Mouse (Mus musculus): ENCODE data around the gene Mgl2. TPM values are rescaled to one million over a fixed set of nuclear protein-coding genes. Genes with fewer than 3 reads are reported as not detected.
A peak's percentile ranks its signal among the peaks of the same experiment; 100 is the strongest.

Mgl2 gene
- 2.6 and 2.9 TPM in 2 replicates for polyA plus RNA-seq (2015; fragmentation: Nextera tagmentation; extraction: Ambion mirVana)

- no peaks in the 10 kb centered on the region for H3K27me3 ChIP-seq
- 17% methylated on average over 9 of the region's 9 CpGs for WGBS (ENCODE audit: insufficient replicate concordance)
- H3K36me3 ChIP-seq (replicated peaks), result no peaks in the 10 kb centered on the region
- no peak for ATAC-seq (ENCODE audit: insufficient read depth)
- H3K27ac ChIP-seq (replicated peaks), result no peak within 1 kb of the TSS
- no peak within 1 kb of the TSS for H3K4me2 ChIP-seq
- no peak within 1 kb of the TSS for H3K9ac ChIP-seq
- 0 out of 2 replicates have a peak, but pooled peaks cover 3% of the 10 kb centered on the region for H3K4me1 ChIP-seq (replicated peaks)
- H3K4me3 ChIP-seq (replicated peaks), result no peak within 1 kb of the TSS
- H3K9me3 ChIP-seq (replicated peaks), result no peaks in the 10 kb centered on the region
Measured at GRCm38 (mm10) chr11:70129926-70130379, at the start of gene Mgl2. Gene Mgl2 (plus strand): TSS chr11:70130329.

- WGBS (ENCODE audit: insufficient replicate concordance), result 36% methylated on average over 15 of the region's 15 CpGs
- no peak for ATAC-seq (ENCODE audit: insufficient read depth)
- Histone ChIP-seq H3K27ac (replicated peaks) (no peak overlapping the region), H3K9me3 (replicated peaks) (no peaks in the 10 kb centered on the region), H3K4me3 (replicated peaks) (no peak overlapping the region), H3K9ac (no peak overlapping the region), H3K4me2 (no peak overlapping the region), H3K4me1 (replicated peaks) (peaks cover 31% of the 10 kb centered on the region), H3K27me3 (peaks cover 9% of the 10 kb centered on the region; the same call in 1 of the 2 replicates), H3K36me3 (replicated peaks) (no peaks in the 10 kb centered on the region)
Measured at GRCm38 (mm10) chr11:70080803-70081590, 49.1 kb upstream of the Mgl2 start.

GRCm38 (mm10) chr11:70084563-70084962 lies 45.6 kb upstream of the Mgl2 start:
- H3K4me1 ChIP-seq (replicated peaks), result peaks cover 6% of the 10 kb centered on the region; the same call in 1 of the 2 replicates
- no peak overlapping the region for H3K4me3 ChIP-seq (replicated peaks)
- WGBS (ENCODE audit: insufficient replicate concordance), result 39% methylated on average over 8 of the region's 8 CpGs
- no peak overlapping the region for H3K4me2 ChIP-seq
- H3K9ac ChIP-seq, result no peak overlapping the region
- H3K9me3 ChIP-seq (replicated peaks), result no peaks in the 10 kb centered on the region
- H3K27ac ChIP-seq (replicated peaks), result no peak overlapping the region
- peaks cover 9% of the 10 kb centered on the region; the same call in 1 of the 2 replicates for H3K27me3 ChIP-seq
- no peak for ATAC-seq (ENCODE audit: insufficient read depth)
- H3K36me3 ChIP-seq (replicated peaks), result no peaks in the 10 kb centered on the region

GRCm38 (mm10) chr11:70091986-70092783 lies 37.9 kb upstream of the Mgl2 start, which contains the start of gene Asgr2:
Gene Asgr2 (plus strand): TSS chr11:70092644.
- Histone ChIP-seq H3K4me1 (replicated peaks) (0 out of 2 replicates have a peak, but pooled peaks cover 3% of the 10 kb centered on the region), H3K9ac (no peak within 1 kb of the TSS)

GRCm38 (mm10) chr11:70097396-70097795 lies 32.7 kb upstream of the Mgl2 start:
- Histone ChIP-seq H3K27me3 (no peaks in the 10 kb centered on the region), H3K9ac (no peak overlapping the region), H3K4me1 (replicated peaks) (0 out of 2 replicates have a peak, but pooled peaks cover 3% of the 10 kb centered on the region), H3K9me3 (replicated peaks) (no peaks in the 10 kb centered on the region), H3K4me3 (replicated peaks) (no peak overlapping the region), H3K36me3 (replicated peaks) (no peaks in the 10 kb centered on the region), H3K27ac (replicated peaks) (no peak overlapping the region), H3K4me2 (no peak overlapping the region)
- ATAC-seq (ENCODE audit: insufficient read depth), result no peak
- WGBS (ENCODE audit: insufficient replicate concordance), result 61% methylated on average over 11 of the region's 11 CpGs

More at GRCm38 (mm10) chr11:70091986-70092783, 37.9 kb upstream of the Mgl2 start, which contains the start of gene Asgr2:
- Histone ChIP-seq H3K27ac (replicated peaks) (peak within 1 kb of the TSS; percentile 76), H3K4me2 (peak within 1 kb of the TSS; percentile 50), H3K4me3 (replicated peaks) (no peak within 1 kb of the TSS), H3K36me3 (replicated peaks) (no peaks in the 10 kb centered on the region), H3K9me3 (replicated peaks) (no peaks in the 10 kb centered on the region), H3K27me3 (no peaks in the 10 kb centered on the region)
- WGBS (ENCODE audit: insufficient replicate concordance), result 42% methylated on average over 12 of the region's 12 CpGs
- ATAC-seq (ENCODE audit: insufficient read depth), result peak; percentile 85

- Histone ChIP-seq H3K27me3 (no peaks in the 10 kb centered on the region), H3K4me1 (replicated peaks) (no peaks in the 10 kb centered on the region), H3K36me3 (replicated peaks) (no peaks in the 10 kb centered on the region), H3K9me3 (replicated peaks) (no peaks in the 10 kb centered on the region), H3K4me2 (no peak overlapping the region), H3K4me3 (replicated peaks) (no peak overlapping the region), H3K27ac (replicated peaks) (no peak overlapping the region), H3K9ac (no peak overlapping the region)
- no peak for ATAC-seq (ENCODE audit: insufficient read depth)
- WGBS (ENCODE audit: insufficient replicate concordance), result 60% methylated on average over 2 of the region's 2 CpGs
Measured at GRCm38 (mm10) chr11:70099102-70099501, 31.0 kb upstream of the Mgl2 start.

GRCm38 (mm10) chr11:70099809-70100208 lies 30.3 kb upstream of the Mgl2 start:
- Histone ChIP-seq H3K36me3 (replicated peaks) (no peaks in the 10 kb centered on the region), H3K4me3 (replicated peaks) (no peak overlapping the region), H3K27me3 (no peaks in the 10 kb centered on the region), H3K4me2 (no peak overlapping the region), H3K27ac (replicated peaks) (no peak overlapping the region), H3K4me1 (replicated peaks) (no peaks in the 10 kb centered on the region), H3K9me3 (replicated peaks) (no peaks in the 10 kb centered on the region), H3K9ac (no peak overlapping the region)
- ATAC-seq (ENCODE audit: insufficient read depth), result no peak
- 36% methylated on average over 2 of the region's 2 CpGs for WGBS (ENCODE audit: insufficient replicate concordance)

GRCm38 (mm10) chr11:70103701-70104315 lies 26.3 kb upstream of the Mgl2 start:
- Histone ChIP-seq H3K4me2 (no peak overlapping the region), H3K27me3 (no peaks in the 10 kb centered on the region), H3K9me3 (replicated peaks) (no peaks in the 10 kb centered on the region), H3K4me1 (replicated peaks) (no peaks in the 10 kb centered on the region), H3K27ac (replicated peaks) (no peak overlapping the region), H3K4me3 (replicated peaks) (no peak overlapping the region), H3K36me3 (replicated peaks) (no peaks in the 10 kb centered on the region), H3K9ac (no peak overlapping the region)
- no peak for ATAC-seq (ENCODE audit: insufficient read depth)
- WGBS (ENCODE audit: insufficient replicate concordance), result 66% methylated on average over 14 of the region's 14 CpGs

- no peak for ATAC-seq (ENCODE audit: insufficient read depth)
- no peak overlapping the region for H3K9ac ChIP-seq
- H3K27ac ChIP-seq (replicated peaks), result no peak overlapping the region
- peaks cover 3% of the 10 kb centered on the region; the same call in 1 of the 2 replicates for H3K4me1 ChIP-seq (replicated peaks)
- H3K4me3 ChIP-seq (replicated peaks), result no peak overlapping the region
- no peaks in the 10 kb centered on the region for H3K9me3 ChIP-seq (replicated peaks)
- H3K4me2 ChIP-seq, result no peak overlapping the region
- no peaks in the 10 kb centered on the region for H3K36me3 ChIP-seq (replicated peaks)
- WGBS (ENCODE audit: insufficient replicate concordance), result 62% methylated on average over 8 of the region's 8 CpGs
- H3K27me3 ChIP-seq, result no peaks in the 10 kb centered on the region
Measured at GRCm38 (mm10) chr11:70107085-70107484, 23.0 kb upstream of the Mgl2 start.

GRCm38 (mm10) chr11:70110146-70110545 lies 20.0 kb upstream of the Mgl2 start:
- WGBS (ENCODE audit: insufficient replicate concordance), result 45% methylated on average over 3 of the region's 3 CpGs
- Histone ChIP-seq H3K4me1 (replicated peaks) (peaks cover 3% of the 10 kb centered on the region; the same call in 1 of the 2 replicates), H3K9me3 (replicated peaks) (no peaks in the 10 kb centered on the region), H3K36me3 (replicated peaks) (no peaks in the 10 kb centered on the region), H3K9ac (no peak overlapping the region), H3K27ac (replicated peaks) (no peak overlapping the region), H3K27me3 (no peaks in the 10 kb centered on the region), H3K4me2 (no peak overlapping the region), H3K4me3 (replicated peaks) (no peak overlapping the region)
- no peak for ATAC-seq (ENCODE audit: insufficient read depth)
